Mouse (Mus musculus) megakaryocyte, embryonic 14.5 days (primary cell): ENCODE measurements around the gene Btbd35f25.
"Not testable (repeated sequence)": the region's sequence is repeated elsewhere in the genome, so short reads cannot be mapped to it uniquely, and the experiment has no call there.

Experiments used
- FLI1 ChIP-seq: IDR thresholded peaks from 2 replicates; pipeline ENCODE4 v1.6.1; 2012; ENCODE audit warnings: low read length, inconsistent platforms, mixed read lengths
- GATA1 ChIP-seq: IDR thresholded peaks from 3 replicates; pipeline ENCODE4 v1.6.1; 2012; ENCODE audit warnings: mixed read lengths, low read length, inconsistent platforms, borderline replicate concordance

GRCm38 (mm10) chrX:31717056-31717455 is at the start of gene Btbd35f25:
- not testable (repeated sequence) for TF ChIP-seq GATA1, FLI1
